Mouse (Mus musculus): Measurements from ENCODE around the gene Gnptg. TPM values are rescaled to one million over a fixed set of nuclear protein-coding genes. Genes with fewer than 3 reads are reported as not detected.
A peak's percentile ranks its signal among the peaks of the same experiment; 100 is the strongest.
"Not testable (repeated sequence)": the region's sequence is repeated elsewhere in the genome, so short reads cannot be mapped to it uniquely, and the experiment has no call there.

The Gnptg gene
- polyA plus RNA-seq, 1 experiment from 2014 or later: 73.2 TPM

DNA sequence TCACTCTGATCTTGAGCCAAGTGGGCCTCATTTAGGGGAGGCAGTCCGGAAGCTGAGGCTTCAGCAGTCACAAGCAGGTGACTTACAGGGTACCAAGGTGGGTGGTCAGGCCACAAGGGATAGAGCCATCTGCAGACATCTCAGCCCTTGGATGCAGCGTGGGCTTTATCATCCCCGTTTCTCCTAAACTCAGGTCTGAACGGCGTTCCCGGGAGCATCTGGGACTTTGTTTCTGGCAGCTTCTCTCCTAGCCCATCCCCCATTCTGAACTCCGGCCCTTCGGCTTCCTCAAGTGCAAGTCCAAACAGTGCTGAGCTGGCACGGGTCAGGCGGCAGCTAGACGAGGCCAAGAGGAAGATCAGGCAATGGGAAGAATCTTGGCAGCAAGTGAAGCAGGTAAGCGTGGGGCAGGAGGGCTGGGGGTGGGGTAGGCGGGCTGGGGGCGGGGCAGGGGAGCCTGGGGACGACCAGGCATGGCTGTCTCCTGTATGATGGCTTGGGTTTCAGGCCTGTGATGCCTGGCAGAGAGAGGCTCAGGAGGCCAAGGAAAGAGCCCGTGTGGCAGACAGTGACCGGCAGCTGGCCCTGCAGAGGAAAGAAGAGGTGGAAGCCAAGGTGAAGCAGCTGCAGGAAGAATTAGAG is 9.8 kb downstream of the Gnptg start:
- not testable (repeated sequence) for H3K4me3 ChIP-seq; DNase-seq (ENCODE audit: low spot score); H3K9me3 ChIP-seq; H3K27me3 ChIP-seq (ENCODE audit: insufficient read depth, poor library complexity, severe bottlenecking); H3K27ac ChIP-seq; H3K4me1 ChIP-seq (replicated peaks)
- peaks cover 56% of the 10 kb centered on the region for H3K36me3 ChIP-seq
- 84% methylated on average over 17 of the region's 17 CpGs for WGBS

GRCm38 (mm10) chr17:25227991-25228390 is 11.9 kb downstream of the Gnptg start:
- no peak for DNase-seq (ENCODE audit: low spot score)
- Histone ChIP-seq H3K36me3 (peaks cover 50% of the 10 kb centered on the region), H3K4me3 (no peak overlapping the region), H3K27ac (no peak overlapping the region), H3K4me1 (replicated peaks) (no peaks in the 10 kb centered on the region), H3K9me3 (no peaks in the 10 kb centered on the region), H3K27me3 (ENCODE audit: insufficient read depth, poor library complexity, severe bottlenecking) (no peaks in the 10 kb centered on the region)
- WGBS: 87% methylated on average over 5 of the region's 5 CpGs

DNA sequence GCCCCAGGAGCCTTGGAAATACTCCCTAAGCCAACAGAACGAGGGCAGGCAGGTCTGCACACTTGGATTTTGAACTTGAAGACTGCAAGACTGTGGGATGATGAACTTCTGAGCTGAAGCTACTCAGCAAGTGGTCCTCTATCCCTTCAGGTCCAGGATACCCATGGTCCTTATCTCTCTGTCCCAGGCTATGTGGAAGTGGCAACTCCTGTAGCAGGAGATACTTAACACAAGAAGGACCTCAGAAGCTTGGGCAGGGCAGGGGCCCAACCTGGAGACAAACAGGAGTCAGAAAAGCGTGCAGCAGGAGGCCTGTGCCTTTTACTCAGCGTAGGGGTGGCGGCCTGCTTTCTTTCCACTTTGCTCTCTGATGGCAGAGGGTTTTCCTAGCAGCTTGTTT is 14.3 kb downstream of the Gnptg start:
- Histone ChIP-seq H3K4me1 (replicated peaks) (peaks cover 19% of the 10 kb centered on the region), H3K4me3 (no peak overlapping the region), H3K9me3 (no peaks in the 10 kb centered on the region), H3K36me3 (peaks cover 41% of the 10 kb centered on the region), H3K27me3 (ENCODE audit: insufficient read depth, poor library complexity, severe bottlenecking) (peaks cover 10% of the 10 kb centered on the region), H3K27ac (no peak overlapping the region)
- WGBS: 84% methylated on average over 4 of the region's 4 CpGs
- DNase-seq (ENCODE audit: low spot score): no peak

- peaks cover 11% of the 10 kb centered on the region for H3K27me3 ChIP-seq (ENCODE audit: insufficient read depth, poor library complexity, severe bottlenecking)
- WGBS: 89% methylated on average over 7 of the region's 7 CpGs
Measured at GRCm38 (mm10) chr17:25224586-25225222, 15.2 kb downstream of the Gnptg start.

GRCm38 (mm10) chr17:25222951-25223601 is 16.8 kb downstream of the Gnptg start:
- Histone ChIP-seq H3K27me3 (ENCODE audit: insufficient read depth, poor library complexity, severe bottlenecking) (peaks cover 11% of the 10 kb centered on the region), H3K4me3 (peak overlapping the region; percentile 56), H3K4me1 (replicated peaks) (peaks cover 19% of the 10 kb centered on the region), H3K36me3 (peaks cover 39% of the 10 kb centered on the region), H3K27ac (peak overlapping the region; percentile 66; the same call in 1 of the 2 replicates), H3K9me3 (no peaks in the 10 kb centered on the region)
- WGBS: 52% methylated on average over 6 of the region's 6 CpGs
- DNase-seq (ENCODE audit: low spot score): no peak

More at GRCm38 (mm10) chr17:25224586-25225222, 15.2 kb downstream of the Gnptg start:
- Histone ChIP-seq H3K4me1 (replicated peaks) (peaks cover 19% of the 10 kb centered on the region), H3K36me3 (peaks cover 38% of the 10 kb centered on the region), H3K27ac (no peak overlapping the region), H3K9me3 (no peaks in the 10 kb centered on the region), H3K4me3 (no peak overlapping the region)
- DNase-seq (ENCODE audit: low spot score): no peak

DNA sequence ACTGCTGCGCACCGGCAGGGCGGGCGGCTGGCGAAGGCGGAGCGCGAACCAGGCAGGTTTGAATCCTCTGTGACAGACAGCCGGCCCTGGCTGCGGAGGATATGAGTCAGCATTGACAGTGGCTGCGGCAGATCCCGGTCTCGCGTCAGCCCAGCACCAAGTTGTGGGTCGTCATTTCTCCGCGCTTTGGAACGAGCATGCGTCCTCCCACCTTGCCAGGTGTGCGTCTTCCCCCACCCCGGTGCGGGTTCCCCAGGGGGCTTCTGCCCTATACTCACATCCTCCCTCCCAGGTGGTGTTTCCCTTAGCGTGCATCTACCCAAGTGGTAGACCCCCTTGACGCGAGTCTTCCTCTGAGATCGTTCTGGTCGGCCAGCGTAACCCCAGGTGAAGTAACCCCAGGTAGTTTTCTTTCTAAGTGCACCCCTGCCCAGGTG is 17.4 kb downstream of the Gnptg start:
- H3K27ac ChIP-seq: peak overlapping the region; percentile 66

GRCm38 (mm10) chr17:25221821-25222503 is 18.0 kb downstream of the Gnptg start:
- peak overlapping the region; percentile 56 for H3K4me3 ChIP-seq
- peak overlapping the region; percentile 79 for H3K27ac ChIP-seq
- peak; percentile 61 for DNase-seq (ENCODE audit: low spot score)
- H3K36me3 ChIP-seq: peaks cover 42% of the 10 kb centered on the region
- H3K4me1 ChIP-seq (replicated peaks): peaks cover 19% of the 10 kb centered on the region
- 2% methylated on average over 19 of the region's 30 CpGs for WGBS
- peaks cover 11% of the 10 kb centered on the region for H3K27me3 ChIP-seq (ENCODE audit: insufficient read depth, poor library complexity, severe bottlenecking)
- H3K9me3 ChIP-seq: no peaks in the 10 kb centered on the region

More for the DNA sequence above, 17.4 kb downstream of the Gnptg start:
- Histone ChIP-seq H3K4me3 (peak overlapping the region; percentile 56), H3K4me1 (replicated peaks) (peaks cover 19% of the 10 kb centered on the region), H3K27me3 (ENCODE audit: insufficient read depth, poor library complexity, severe bottlenecking) (peaks cover 11% of the 10 kb centered on the region), H3K36me3 (peaks cover 43% of the 10 kb centered on the region)
- DNase-seq (ENCODE audit: low spot score); H3K9me3 ChIP-seq: not testable (repeated sequence)
- 11% methylated on average over 17 of the region's 28 CpGs for WGBS

GRCm38 (mm10) chr17:25220746-25221145 is 19.2 kb downstream of the Gnptg start:
- WGBS: 90% methylated on average over 1 of the region's 1 CpGs
- no peak for DNase-seq (ENCODE audit: low spot score)
- peaks cover 19% of the 10 kb centered on the region for H3K4me1 ChIP-seq (replicated peaks)
- H3K27me3 ChIP-seq (ENCODE audit: insufficient read depth, poor library complexity, severe bottlenecking): peaks cover 11% of the 10 kb centered on the region
- no peak overlapping the region for H3K27ac ChIP-seq
- no peak overlapping the region for H3K4me3 ChIP-seq
- H3K9me3 ChIP-seq: no peaks in the 10 kb centered on the region
- H3K36me3 ChIP-seq: peaks cover 48% of the 10 kb centered on the region

GRCm38 (mm10) chr17:25219492-25220295 is 20.2 kb downstream of the Gnptg start:
- no peak overlapping the region for H3K27ac ChIP-seq
- H3K4me1 ChIP-seq (replicated peaks): peaks cover 19% of the 10 kb centered on the region
- peaks cover 11% of the 10 kb centered on the region for H3K27me3 ChIP-seq (ENCODE audit: insufficient read depth, poor library complexity, severe bottlenecking)
- 94% methylated on average over 15 of the region's 15 CpGs for WGBS
- no peak for DNase-seq (ENCODE audit: low spot score)
- peaks cover 52% of the 10 kb centered on the region for H3K36me3 ChIP-seq
- no peaks in the 10 kb centered on the region for H3K9me3 ChIP-seq
- no peak overlapping the region for H3K4me3 ChIP-seq

- no peak overlapping the region for H3K4me3 ChIP-seq
- peaks cover 59% of the 10 kb centered on the region for H3K36me3 ChIP-seq
- WGBS: 92% methylated on average over 9 of the region's 9 CpGs
Measured at GRCm38 (mm10) chr17:25218967-25219366, 21.0 kb downstream of the Gnptg start.

DNA sequence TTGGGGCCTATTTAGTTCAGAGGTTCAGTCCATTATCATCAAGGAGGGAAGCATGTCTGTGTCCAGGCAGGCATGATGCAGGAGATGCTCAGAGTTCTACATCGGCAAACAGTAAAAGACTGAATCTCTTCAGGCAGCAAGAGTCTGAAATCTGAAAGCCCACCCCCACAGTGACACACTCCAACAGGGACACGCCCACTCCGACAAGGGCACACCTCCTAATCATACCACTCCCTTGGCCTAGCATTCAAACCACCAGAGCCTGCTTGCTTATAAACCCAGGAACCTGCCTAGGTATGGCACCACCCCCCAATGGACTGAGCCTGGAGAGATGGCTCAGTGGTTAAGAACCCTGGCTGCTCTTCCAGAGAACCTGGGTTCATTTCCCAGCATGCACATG is 24.5 kb downstream of the Gnptg start:
- Histone ChIP-seq H3K4me1 (replicated peaks) (no peaks in the 10 kb centered on the region), H3K9me3 (no peaks in the 10 kb centered on the region), H3K27ac (no peak overlapping the region), H3K36me3 (peaks cover 87% of the 10 kb centered on the region), H3K4me3 (no peak overlapping the region), H3K27me3 (ENCODE audit: insufficient read depth, poor library complexity, severe bottlenecking) (no peaks in the 10 kb centered on the region)
- DNase-seq (ENCODE audit: low spot score): no peak
- WGBS: 90% methylated on average over 3 of the region's 3 CpGs

More at GRCm38 (mm10) chr17:25218967-25219366, 21.0 kb downstream of the Gnptg start:
- Histone ChIP-seq H3K9me3 (no peaks in the 10 kb centered on the region), H3K27me3 (ENCODE audit: insufficient read depth, poor library complexity, severe bottlenecking) (peaks cover 11% of the 10 kb centered on the region), H3K4me1 (replicated peaks) (peaks cover 19% of the 10 kb centered on the region), H3K27ac (no peak overlapping the region)
- DNase-seq (ENCODE audit: low spot score): no peak

- Histone ChIP-seq H3K4me3 (no peak overlapping the region), H3K27ac (no peak overlapping the region), H3K9me3 (no peaks in the 10 kb centered on the region), H3K4me1 (replicated peaks) (no peaks in the 10 kb centered on the region), H3K27me3 (ENCODE audit: insufficient read depth, poor library complexity, severe bottlenecking) (no peaks in the 10 kb centered on the region), H3K36me3 (peaks cover 98% of the 10 kb centered on the region)
- DNase-seq (ENCODE audit: low spot score): no peak
- 91% methylated on average over 4 of the region's 4 CpGs for WGBS
Measured at GRCm38 (mm10) chr17:25211705-25212104, 28.2 kb downstream of the Gnptg start.
